Mouse (Mus musculus) hindbrain, embryonic 13.5 days (tissue): ENCODE results near the gene Lcn8. TPM values are rescaled to one million over a fixed set of nuclear protein-coding genes. Genes with fewer than 3 reads are reported as not detected.

ENCODE experiments used
- ATAC-seq: fragments of 200-750 bp; cut with Nextera tagmentation; 2 replicates; pipeline ENCODE4 v1.8.0; 2017; ENCODE audit warnings: moderate TSS enrichment; ENCODE audit not compliant: low FRiP score
- H3K27ac ChIP-seq: fragments of 300-500 bp; sonication (generic); 2 replicates; pipeline ENCODE4 v1.5.1; 2015; ENCODE audit warnings: inconsistent platforms, mild to moderate bottlenecking, moderate library complexity
- H3K27me3 ChIP-seq: fragments of 300-500 bp; sonication (generic); 2 replicates; pipeline ENCODE4 v1.6.1; 2015; ENCODE audit warnings: mild to moderate bottlenecking, inconsistent platforms
- H3K36me3 ChIP-seq: fragments of 300-500 bp; sonication (generic); 2 replicates; pipeline ENCODE4 v1.6.1; 2015; ENCODE audit warnings: mild to moderate bottlenecking, inconsistent platforms
- H3K4me1 ChIP-seq: fragments of 300-500 bp; sonication (generic); replicated peaks from 2 replicates; pipeline ENCODE4 v1.6.1; 2015; ENCODE audit warnings: inconsistent platforms
- H3K4me2 ChIP-seq: fragments of 300-500 bp; sonication (generic); 2 replicates; pipeline ENCODE4 v1.6.1; 2015; ENCODE audit warnings: inconsistent platforms, mild to moderate bottlenecking, moderate library complexity
- H3K4me3 ChIP-seq: fragments of 300-500 bp; sonication (generic); 2 replicates; pipeline ENCODE4 v1.5.1; 2015; ENCODE audit warnings: mild to moderate bottlenecking, inconsistent platforms
- H3K9ac ChIP-seq: fragments of 300-500 bp; sonication (generic); 2 replicates; pipeline ENCODE4 v1.6.1; 2015; ENCODE audit warnings: mild to moderate bottlenecking, inconsistent platforms
- H3K9me3 ChIP-seq: fragments of 300-500 bp; sonication (generic); 2 replicates; pipeline ENCODE4 v1.6.1; 2016; ENCODE audit warnings: inconsistent platforms
- WGBS: fragments of 180-500 bp; shearing (Covaris S2); methylation state at CpG from one replicate; pipeline ENCODE4 v1.1.7; 2015; 5-methylcytosine and 5-hydroxymethylcytosine counted together
- polyA plus RNA-seq: library from polyadenylated mRNA; unstranded; fragments of >200 nt; fragmentation: Nextera tagmentation; extraction: Ambion mirVana; gene quantifications from 2 replicates; pipeline ENCODE4 v1.2.1, GENCODE M21; 2015

Lcn8 gene
- polyA plus RNA-seq, 1 experiment from 2014 or later: not detected

- H3K9ac ChIP-seq: no peak overlapping the region
- ATAC-seq: no peak
- no peak overlapping the region for H3K4me2 ChIP-seq
- H3K36me3 ChIP-seq: no peaks in the 10 kb centered on the region
- no peaks in the 10 kb centered on the region for H3K27me3 ChIP-seq
- no peak overlapping the region for H3K27ac ChIP-seq
- WGBS: 90% methylated on average over 3 of the region's 3 CpGs
- H3K4me3 ChIP-seq: no peak overlapping the region
- H3K9me3 ChIP-seq: no peaks in the 10 kb centered on the region
- no peaks in the 10 kb centered on the region for H3K4me1 ChIP-seq
These were observed 19.3 kb upstream of the Lcn8 start for GRCm38 (mm10) chr2:25633616-25634015.

DNA sequence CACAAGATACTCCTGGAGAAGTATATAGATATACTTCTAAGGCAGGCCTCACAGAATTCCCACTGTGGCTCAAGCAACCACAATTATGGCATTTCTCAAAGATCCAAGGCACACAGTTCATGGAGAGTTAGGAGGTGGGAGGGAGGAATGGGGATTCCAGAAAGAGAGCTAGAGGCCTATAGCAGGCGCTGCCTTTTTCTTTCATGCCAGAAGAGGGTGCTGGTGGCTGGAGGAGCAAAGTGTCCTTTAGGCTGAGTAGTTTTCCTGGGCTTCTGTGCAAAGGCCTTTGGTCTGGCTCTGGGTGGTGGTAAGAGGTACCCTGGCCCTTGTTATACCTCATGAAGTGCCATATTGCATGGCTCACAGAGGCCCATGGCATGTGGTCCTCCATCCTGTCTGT, 18.9 kb upstream of the Lcn8 start:
- H3K27me3 ChIP-seq: no peaks in the 10 kb centered on the region
- no peak overlapping the region for H3K4me3 ChIP-seq
- no peak for ATAC-seq
- H3K4me1 ChIP-seq: no peaks in the 10 kb centered on the region
- H3K27ac ChIP-seq: no peak overlapping the region
- H3K9me3 ChIP-seq: no peaks in the 10 kb centered on the region
- 54% methylated on average over 1 of the region's 1 CpGs for WGBS
- no peaks in the 10 kb centered on the region for H3K36me3 ChIP-seq
- no peak overlapping the region for H3K9ac ChIP-seq
- H3K4me2 ChIP-seq: no peak overlapping the region

- no peak overlapping the region for H3K4me2 ChIP-seq
- H3K9me3 ChIP-seq: no peaks in the 10 kb centered on the region
- no peaks in the 10 kb centered on the region for H3K27me3 ChIP-seq
- no peak overlapping the region for H3K4me3 ChIP-seq
- ATAC-seq: no peak
- no peaks in the 10 kb centered on the region for H3K36me3 ChIP-seq
- H3K27ac ChIP-seq: no peak overlapping the region
- H3K4me1 ChIP-seq: no peaks in the 10 kb centered on the region
- WGBS: 24% methylated on average over 6 of the region's 6 CpGs
- no peak overlapping the region for H3K9ac ChIP-seq
These were observed 13.0 kb upstream of the Lcn8 start for GRCm38 (mm10) chr2:25639890-25640289.

DNA sequence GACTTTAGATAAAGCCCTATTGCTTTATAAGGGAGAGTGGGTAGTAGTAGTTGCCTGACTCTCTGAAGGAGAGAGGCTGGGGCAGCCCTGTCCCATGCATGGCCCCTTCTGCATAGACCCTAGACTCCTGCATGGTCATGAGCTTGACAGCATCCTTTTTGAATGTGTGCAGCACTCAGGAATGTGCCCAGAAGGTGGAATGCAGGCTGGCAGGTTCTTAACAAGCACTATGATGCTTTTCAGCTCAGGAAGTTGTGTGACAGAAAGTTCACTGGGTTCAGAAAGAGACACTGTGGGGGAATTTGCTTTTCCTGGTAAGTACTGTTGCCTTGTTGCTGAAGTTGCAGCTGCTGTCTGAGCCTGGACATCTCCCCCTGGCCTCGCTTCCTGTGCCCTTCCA, 1.6 kb downstream of the Lcn8 start:
- 64% methylated on average over 1 of the region's 1 CpGs for WGBS
- no peak overlapping the region for H3K27ac ChIP-seq
- no peaks in the 10 kb centered on the region for H3K36me3 ChIP-seq
- H3K27me3 ChIP-seq: peaks cover 10% of the 10 kb centered on the region; the same call in 1 of the 2 replicates
- ATAC-seq: no peak
- no peak overlapping the region for H3K4me2 ChIP-seq
- H3K9ac ChIP-seq: no peak overlapping the region
- H3K9me3 ChIP-seq: no peaks in the 10 kb centered on the region
- H3K4me3 ChIP-seq: no peak overlapping the region
- H3K4me1 ChIP-seq: no peaks in the 10 kb centered on the region

DNA sequence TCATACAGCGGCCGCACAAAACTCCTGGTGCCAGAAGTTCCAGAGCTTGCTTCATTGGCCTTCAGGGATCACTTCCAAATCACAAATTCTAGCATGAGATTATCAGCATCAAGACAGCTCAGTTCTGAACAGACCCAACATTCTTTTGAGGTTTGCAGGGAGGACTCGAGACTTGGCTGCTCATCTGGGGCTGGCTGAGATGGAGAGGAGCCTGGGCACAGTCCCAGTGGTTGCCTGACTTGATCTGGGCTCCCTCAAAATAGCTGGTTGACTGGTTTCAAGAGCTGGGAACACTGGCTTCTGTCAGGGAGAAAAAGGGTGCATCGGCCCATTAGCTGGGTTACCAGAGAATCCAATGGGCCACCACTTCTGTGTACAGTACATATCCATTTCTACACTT, 3.8 kb downstream of the Lcn8 start:
- Histone ChIP-seq H3K27me3 (peaks cover 7% of the 10 kb centered on the region; the same call in 1 of the 2 replicates), H3K4me1 (no peaks in the 10 kb centered on the region), H3K4me2 (no peak overlapping the region), H3K9me3 (no peaks in the 10 kb centered on the region), H3K36me3 (no peaks in the 10 kb centered on the region), H3K27ac (no peak overlapping the region), H3K4me3 (no peak overlapping the region), H3K9ac (no peak overlapping the region)
- 89% methylated on average over 4 of the region's 4 CpGs for WGBS
- no peak for ATAC-seq

GRCm38 (mm10) chr2:25657246-25657645, 4.3 kb downstream of the Lcn8 start:
- H3K4me3 ChIP-seq: no peak overlapping the region
- no peak overlapping the region for H3K9ac ChIP-seq
- H3K36me3 ChIP-seq: no peaks in the 10 kb centered on the region
- H3K4me1 ChIP-seq: no peaks in the 10 kb centered on the region
- 91% methylated on average over 4 of the region's 4 CpGs for WGBS
- no peak for ATAC-seq
- no peaks in the 10 kb centered on the region for H3K9me3 ChIP-seq
- H3K27ac ChIP-seq: no peak overlapping the region
- H3K4me2 ChIP-seq: no peak overlapping the region
- peaks cover 7% of the 10 kb centered on the region; the same call in 1 of the 2 replicates for H3K27me3 ChIP-seq

GRCm38 (mm10) chr2:25657652-25658051, 4.7 kb downstream of the Lcn8 start, which contains the start of gene Lcn5:
Gene Lcn5 (plus strand): TSS chr2:25657952.
- no peak within 1 kb of the TSS for H3K4me3 ChIP-seq
- H3K27ac ChIP-seq: no peak within 1 kb of the TSS
- H3K27me3 ChIP-seq: peaks cover 7% of the 10 kb centered on the region; the same call in 1 of the 2 replicates
- H3K4me1 ChIP-seq: no peaks in the 10 kb centered on the region
- no peaks in the 10 kb centered on the region for H3K9me3 ChIP-seq
- no peak within 1 kb of the TSS for H3K9ac ChIP-seq
- no peak for ATAC-seq
- no peaks in the 10 kb centered on the region for H3K36me3 ChIP-seq
- no peak within 1 kb of the TSS for H3K4me2 ChIP-seq

- Histone ChIP-seq H3K9ac (no peak overlapping the region), H3K9me3 (no peaks in the 10 kb centered on the region), H3K27me3 (peaks cover 2% of the 10 kb centered on the region; the same call in 1 of the 2 replicates), H3K4me1 (no peaks in the 10 kb centered on the region), H3K4me3 (no peak overlapping the region), H3K27ac (no peak overlapping the region), H3K36me3 (no peaks in the 10 kb centered on the region), H3K4me2 (no peak overlapping the region)
- no peak for ATAC-seq
- WGBS: 90% methylated on average over 8 of the region's 8 CpGs
These were observed 7.4 kb downstream of the Lcn8 start for GRCm38 (mm10) chr2:25660279-25660678.

DNA sequence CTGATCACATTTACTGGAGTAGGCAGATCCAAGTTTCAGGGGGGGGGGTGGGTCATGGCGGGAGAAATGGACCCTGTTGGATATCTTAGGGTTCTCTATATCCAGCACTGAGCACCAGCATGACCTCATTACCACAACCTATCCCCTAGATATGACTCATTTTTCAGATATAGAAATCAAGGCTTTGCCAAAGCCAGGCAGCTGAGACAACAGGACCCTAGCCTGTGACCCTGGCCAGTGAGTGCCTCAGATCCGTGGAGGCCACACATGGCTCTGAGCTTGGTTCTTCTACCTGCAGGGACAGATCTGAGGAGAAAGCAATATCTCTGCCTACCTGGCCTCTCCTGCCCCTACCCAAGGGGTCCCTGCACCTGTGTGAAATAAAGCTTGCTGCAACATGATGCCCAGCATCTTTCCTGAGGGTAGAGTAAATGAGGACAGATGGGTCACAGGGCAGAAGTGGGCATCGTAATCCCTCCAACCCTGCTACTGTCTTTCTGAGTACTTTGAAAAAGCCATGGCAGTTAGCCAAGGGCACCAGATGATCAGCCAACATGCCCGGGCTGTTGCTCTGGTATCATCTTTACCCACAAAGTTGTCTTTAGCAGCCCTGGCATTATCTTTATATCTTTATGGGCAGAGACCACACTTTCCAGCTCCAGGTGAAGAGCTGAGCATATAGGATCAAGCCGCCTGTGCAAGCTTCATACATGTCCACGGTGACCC, 8.5 kb downstream of the Lcn8 start:
- no peaks in the 10 kb centered on the region for H3K4me1 ChIP-seq
- H3K9me3 ChIP-seq: no peaks in the 10 kb centered on the region
- H3K27ac ChIP-seq: no peak overlapping the region
- no peak overlapping the region for H3K4me3 ChIP-seq
- no peaks in the 10 kb centered on the region for H3K36me3 ChIP-seq
- WGBS: 91% methylated on average over 6 of the region's 6 CpGs
- no peaks in the 10 kb centered on the region for H3K27me3 ChIP-seq
- H3K4me2 ChIP-seq: no peak overlapping the region
- H3K9ac ChIP-seq: no peak overlapping the region
- ATAC-seq: no peak

GRCm38 (mm10) chr2:25663511-25663910, 10.6 kb downstream of the Lcn8 start:
- Histone ChIP-seq H3K9ac (no peak overlapping the region), H3K27ac (no peak overlapping the region), H3K9me3 (no peaks in the 10 kb centered on the region), H3K36me3 (no peaks in the 10 kb centered on the region), H3K4me1 (no peaks in the 10 kb centered on the region), H3K4me3 (no peak overlapping the region), H3K27me3 (no peaks in the 10 kb centered on the region), H3K4me2 (no peak overlapping the region)
- 73% methylated on average over 1 of the region's 1 CpGs for WGBS
- no peak for ATAC-seq

DNA sequence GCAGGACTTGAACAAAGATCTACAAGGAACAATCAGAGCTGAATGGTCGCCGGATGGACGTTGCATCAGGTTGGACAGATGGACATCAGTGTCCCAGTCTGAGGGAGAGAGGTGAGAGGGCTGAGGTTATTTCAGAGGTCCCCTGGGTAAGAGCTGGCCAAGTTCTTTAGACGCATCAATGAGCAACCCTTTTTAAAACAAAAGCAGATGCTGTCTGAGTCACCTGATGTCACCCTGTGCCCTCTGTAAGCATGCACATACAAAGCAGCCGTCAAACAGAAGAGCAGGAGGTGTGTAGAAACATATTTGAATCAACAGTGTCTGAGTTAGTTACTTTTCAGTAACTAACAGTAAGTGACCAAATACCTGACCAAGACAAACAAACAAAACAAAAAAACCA, 11.2 kb downstream of the Lcn8 start:
- Histone ChIP-seq H3K4me2 (no peak overlapping the region), H3K4me3 (no peak overlapping the region), H3K27ac (no peak overlapping the region), H3K4me1 (no peaks in the 10 kb centered on the region), H3K27me3 (no peaks in the 10 kb centered on the region), H3K9ac (no peak overlapping the region), H3K9me3 (no peaks in the 10 kb centered on the region), H3K36me3 (no peaks in the 10 kb centered on the region)
- 80% methylated on average over 5 of the region's 5 CpGs for WGBS
- no peak for ATAC-seq

- ATAC-seq: no peak
- H3K9ac ChIP-seq: no peak overlapping the region
- H3K27ac ChIP-seq: no peak overlapping the region
- 74% methylated on average over 1 of the region's 1 CpGs for WGBS
- no peaks in the 10 kb centered on the region for H3K4me1 ChIP-seq
- H3K27me3 ChIP-seq: no peaks in the 10 kb centered on the region
- no peak overlapping the region for H3K4me2 ChIP-seq
- no peaks in the 10 kb centered on the region for H3K36me3 ChIP-seq
- no peak overlapping the region for H3K4me3 ChIP-seq
- no peaks in the 10 kb centered on the region for H3K9me3 ChIP-seq
These were observed 13.6 kb downstream of the Lcn8 start for GRCm38 (mm10) chr2:25666516-25666915.

GRCm38 (mm10) chr2:25676486-25676885, 23.6 kb downstream of the Lcn8 start, which contains the start of gene Lcn6:
Gene Lcn6 (plus strand): TSS chr2:25676786.
- Histone ChIP-seq H3K9ac (no peak within 1 kb of the TSS), H3K27ac (no peak within 1 kb of the TSS), H3K36me3 (no peaks in the 10 kb centered on the region), H3K27me3 (no peaks in the 10 kb centered on the region), H3K4me3 (no peak within 1 kb of the TSS), H3K9me3 (no peaks in the 10 kb centered on the region), H3K4me2 (no peak within 1 kb of the TSS), H3K4me1 (no peaks in the 10 kb centered on the region)
- no peak for ATAC-seq
- 96% methylated on average over 3 of the region's 3 CpGs for WGBS
